Mouse (Mus musculus) ovary, postnatal 14 days (tissue): ENCODE measurements at regions not wholly inside any gene's neighbourhood (a gene's known extent, or its start where the extent isn't known, plus 50 kb on each side); places are given as distances from the start of the nearest gene placed in this dataset.

ENCODE experiments used
- DNase-seq: peaks from one replicate; pipeline ENCODE4 v3.0.0; 2022; ENCODE audit warnings: low spot score

GRCm38 (mm10) chr14:104827404-104827803 lies 305.0 kb upstream of the Rnf219 start:
- no peak for DNase-seq

DNA sequence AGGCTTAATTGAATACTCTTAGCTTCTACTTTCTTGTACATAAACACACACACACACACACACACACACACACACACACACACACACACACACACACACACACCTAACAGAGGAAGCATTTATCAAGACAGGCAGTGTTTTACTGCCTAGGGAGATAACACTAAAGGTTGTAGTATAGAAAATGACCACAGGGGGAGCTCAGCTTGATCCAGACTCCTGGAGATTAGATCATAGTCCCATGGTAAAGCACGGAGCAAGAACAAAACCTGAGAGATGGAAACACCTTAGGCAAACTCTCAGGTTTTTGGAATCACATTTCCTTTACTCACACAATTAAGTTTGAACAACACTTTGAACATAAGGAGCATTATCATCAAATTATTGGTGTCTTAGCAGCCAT lies 302.5 kb upstream of the Rnf219 start:
- DNase-seq = no peak

DNA sequence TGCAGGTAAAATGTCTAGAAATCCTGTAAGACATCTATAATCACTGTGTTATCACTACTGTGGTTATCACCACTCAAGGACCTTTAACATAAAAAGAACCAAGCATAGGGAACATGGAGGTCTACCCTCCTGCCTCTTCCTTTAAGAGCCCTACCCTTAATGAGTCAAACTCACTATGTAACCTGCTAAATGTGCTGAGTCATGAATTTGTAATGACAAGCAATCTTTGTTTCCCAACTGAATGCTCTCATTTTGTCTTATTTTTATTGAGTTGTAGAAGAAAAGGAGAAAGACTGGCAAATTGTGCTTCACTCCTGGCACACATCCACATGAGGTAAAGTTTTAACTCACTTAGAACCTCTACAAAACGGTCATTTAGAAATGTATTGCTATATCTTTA lies 301.8 kb upstream of the Rnf219 start:
- DNase-seq = no peak

DNA sequence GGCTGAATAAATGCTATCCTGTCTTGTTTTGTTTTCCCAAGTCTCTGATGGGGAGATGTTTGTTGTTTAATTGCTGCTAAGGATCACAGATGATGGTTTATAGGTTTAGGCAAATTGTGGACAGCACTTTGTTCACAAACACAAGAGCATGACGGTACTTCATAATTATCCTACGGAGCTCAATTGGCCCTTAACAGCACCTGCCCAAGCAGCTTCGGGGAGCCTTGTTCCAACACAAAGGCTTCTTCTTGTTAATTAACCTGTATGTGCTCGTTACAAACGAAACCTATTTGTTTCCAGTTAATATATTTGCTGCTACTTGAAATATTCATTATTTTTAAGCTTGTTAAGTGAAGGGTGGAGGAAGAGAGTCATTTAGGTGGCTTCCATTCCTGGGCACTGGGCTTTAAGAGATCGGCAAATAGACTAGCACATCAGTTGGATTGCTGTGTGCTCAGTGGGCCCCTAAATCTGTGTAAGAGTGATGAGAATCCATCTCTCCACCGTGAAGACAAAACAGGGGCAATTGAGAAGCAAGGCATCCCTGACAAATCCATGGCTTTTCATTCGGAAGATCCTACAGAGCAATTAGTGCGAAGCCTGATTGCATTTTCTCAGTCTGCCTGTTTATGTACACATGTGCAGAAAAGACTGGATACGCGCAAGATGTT lies 299.6 kb upstream of the Rnf219 start:
- DNase-seq = no peak

GRCm38 (mm10) chr14:104819106-104819505 lies 296.7 kb upstream of the Rnf219 start:
- DNase-seq = no peak

- peak; percentile 53 for DNase-seq
Measured at GRCm38 (mm10) chr14:104813977-104814584, 291.6 kb upstream of the Rnf219 start.

- no peak for DNase-seq
Measured at GRCm38 (mm10) chr14:104812006-104812405, 289.6 kb upstream of the Rnf219 start.

DNA sequence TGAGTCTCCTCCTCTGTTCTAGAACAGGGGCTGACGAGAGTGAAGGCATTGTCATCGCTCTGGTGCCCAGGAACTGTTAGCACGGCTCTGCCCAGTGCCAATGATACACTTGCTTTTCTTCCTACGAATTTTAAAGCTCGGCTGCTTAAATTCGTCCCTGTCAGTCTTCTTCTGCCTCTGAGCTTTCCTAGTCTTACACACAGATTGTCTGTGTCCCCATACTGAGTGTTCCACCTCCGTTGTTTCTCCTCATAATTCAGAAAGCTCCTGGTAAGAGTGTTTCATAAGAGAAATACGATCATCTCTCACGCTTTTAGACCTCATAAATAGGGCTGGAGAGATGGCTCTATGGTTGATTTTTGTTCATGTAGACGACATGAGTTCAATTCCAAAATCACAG lies 282.9 kb upstream of the Rnf219 start:
- no peak for DNase-seq

DNA sequence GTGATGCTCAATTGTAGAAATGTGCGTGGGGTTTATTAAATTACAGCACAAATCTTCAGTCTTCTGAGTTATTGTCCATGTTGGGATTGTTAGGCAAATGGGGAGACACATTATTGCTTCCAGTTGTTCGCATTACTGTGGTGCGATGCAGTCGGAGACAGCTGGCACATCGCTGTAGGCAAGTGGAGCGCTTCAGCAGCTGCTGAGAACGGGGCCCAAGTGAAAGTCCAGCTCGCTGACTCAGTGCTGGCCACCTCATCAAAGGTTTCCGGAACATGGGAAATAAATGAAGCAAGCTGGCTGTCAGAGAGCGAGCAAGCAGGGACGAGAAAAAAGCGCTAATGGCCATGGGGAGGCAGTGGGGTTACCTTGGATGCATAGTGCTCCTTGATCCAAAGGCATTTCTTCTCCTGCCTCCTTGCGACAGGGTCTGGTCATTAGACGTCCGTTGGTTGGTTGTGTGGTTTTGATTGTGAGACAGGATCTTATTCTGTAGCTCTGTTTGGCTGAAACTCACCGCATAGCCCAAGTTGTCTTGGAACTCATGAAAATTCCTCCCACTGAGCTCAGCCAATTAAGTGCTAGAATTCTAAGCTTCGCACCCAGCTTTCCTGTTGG lies 274.0 kb upstream of the Rnf219 start:
- no peak for DNase-seq

DNA sequence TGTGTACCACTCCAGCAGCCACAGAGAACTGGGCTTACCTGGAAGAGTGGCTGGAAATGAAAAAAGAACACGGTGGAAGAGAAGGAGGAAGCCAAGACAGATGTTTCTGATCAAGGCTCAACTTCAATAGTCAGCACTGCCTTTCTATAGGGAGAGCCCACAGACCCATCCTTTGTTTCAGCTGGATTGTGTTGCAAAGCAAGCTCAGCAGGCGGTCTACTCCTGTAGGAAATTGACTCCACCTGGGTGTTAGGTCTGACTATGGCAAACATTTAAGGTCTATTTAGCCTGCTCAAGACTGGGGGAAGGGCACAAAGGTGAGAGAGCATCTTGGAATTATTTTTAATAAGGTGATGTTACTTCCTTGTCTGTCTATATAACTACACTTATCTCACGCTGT lies 266.9 kb upstream of the Rnf219 start:
- no peak for DNase-seq

- DNase-seq = no peak
Measured at GRCm38 (mm10) chr14:104785066-104785465, 262.6 kb upstream of the Rnf219 start.

GRCm38 (mm10) chr14:104769938-104770337 lies 247.5 kb upstream of the Rnf219 start:
- DNase-seq = no peak

DNA sequence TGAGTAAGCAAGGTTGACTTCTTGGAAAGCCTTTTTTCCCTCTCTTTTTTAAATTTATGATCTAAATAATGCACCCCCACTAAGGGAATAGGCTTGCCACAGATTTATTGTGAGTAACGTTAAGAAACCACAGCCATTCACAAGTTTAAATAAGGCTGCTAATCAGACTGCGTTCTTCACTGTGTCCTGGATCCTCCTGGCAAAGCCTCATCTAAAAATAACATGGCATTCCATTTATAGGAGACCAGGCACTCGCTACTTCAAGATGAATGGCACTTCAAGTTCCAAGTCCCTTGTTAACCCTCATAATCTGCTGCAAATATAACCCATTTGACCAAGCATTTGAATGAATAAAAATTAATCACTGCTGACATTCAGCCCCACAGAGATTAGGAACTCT lies 211.8 kb upstream of the Rnf219 start:
- DNase-seq = no peak

DNA sequence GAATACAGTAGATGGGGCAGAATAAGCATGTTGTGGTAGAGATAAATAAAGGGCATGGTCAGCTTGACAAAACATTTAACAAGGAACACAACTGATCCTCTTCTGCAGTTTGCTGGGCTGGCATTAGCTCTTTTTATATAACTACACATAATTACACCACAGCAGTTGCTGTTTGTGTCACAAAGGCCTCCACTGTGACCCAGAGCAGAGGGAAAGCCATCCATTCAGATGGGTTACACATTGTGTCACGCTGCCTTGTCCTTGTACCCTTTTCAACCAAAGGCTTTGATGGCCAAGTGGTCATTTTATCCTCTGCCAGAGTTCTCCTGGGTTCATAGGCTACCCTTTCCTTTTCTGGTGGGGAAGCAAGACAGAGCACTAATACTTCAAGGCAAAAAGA lies 209.6 kb upstream of the Rnf219 start:
- DNase-seq = no peak

- no peak for DNase-seq
Measured at GRCm38 (mm10) chr14:104731319-104731995, 209.0 kb upstream of the Rnf219 start.

DNA sequence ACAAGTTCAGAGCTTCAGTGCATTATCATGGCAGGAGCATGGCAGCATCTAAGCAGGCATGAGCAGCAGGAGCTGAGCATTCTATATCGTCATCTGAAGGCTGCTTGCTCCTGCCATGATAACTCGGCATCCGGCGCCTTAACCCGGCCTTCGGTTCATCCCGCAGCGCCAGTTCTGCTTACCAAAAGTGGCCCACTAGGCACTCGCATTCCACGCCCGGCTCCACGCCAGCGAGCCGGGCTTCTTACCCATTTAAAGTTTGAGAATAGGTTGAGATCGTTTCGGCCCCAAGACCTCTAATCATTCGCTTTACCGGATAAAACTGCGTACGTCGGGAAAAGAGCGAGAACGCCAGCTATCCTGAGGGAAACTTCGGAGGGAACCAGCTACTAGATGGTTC lies 193.2 kb upstream of the Rnf219 start:
- DNase-seq = peak; percentile 95

DNA sequence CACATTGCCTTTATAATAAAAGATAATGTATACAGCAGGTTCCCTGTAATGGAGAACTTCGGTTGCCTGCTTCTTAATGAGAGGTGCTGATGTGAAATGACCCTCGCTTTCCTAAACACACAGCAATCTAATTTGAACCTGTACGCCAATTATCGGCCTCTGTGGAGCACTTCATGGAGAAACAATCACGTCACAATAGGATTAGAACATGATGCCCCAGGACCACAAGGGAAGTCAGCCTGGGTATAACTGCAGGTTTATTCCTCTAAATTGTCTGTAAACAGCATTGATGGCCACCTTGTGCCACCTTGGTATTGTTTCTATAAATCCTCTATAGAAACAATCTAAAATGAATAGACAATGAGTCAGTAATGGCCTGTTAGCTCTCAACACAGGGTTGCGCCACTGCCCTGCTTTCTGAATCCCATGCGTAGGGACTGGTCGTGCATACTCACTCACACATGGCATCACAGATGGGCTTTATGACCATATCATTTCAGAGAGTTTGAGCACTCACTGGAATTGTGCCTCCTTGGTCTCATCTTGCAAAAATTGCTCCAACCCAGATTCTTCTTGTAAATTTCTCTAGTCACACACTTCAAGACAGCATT lies 179.9 kb upstream of the Rnf219 start:
- no peak for DNase-seq

DNA sequence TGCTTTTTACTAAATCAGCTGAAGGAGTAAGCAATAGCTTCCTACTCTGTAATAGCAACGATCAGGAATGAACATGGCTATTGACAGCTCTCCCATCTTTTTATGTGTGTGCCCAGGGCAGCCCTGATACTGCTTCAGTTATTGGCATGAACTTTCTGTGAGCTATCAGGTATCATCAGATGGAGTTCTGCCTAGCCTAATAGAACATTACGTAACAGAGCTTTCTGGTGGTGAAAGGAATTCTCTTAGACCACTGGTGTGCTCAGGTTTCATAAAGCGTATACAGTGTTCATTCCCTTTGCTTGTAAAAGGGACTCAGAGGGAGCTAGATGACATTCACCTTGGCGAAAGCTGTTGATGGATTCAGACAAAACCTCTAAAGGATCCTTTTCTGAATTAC lies 176.5 kb upstream of the Rnf219 start:
- DNase-seq = no peak

DNA sequence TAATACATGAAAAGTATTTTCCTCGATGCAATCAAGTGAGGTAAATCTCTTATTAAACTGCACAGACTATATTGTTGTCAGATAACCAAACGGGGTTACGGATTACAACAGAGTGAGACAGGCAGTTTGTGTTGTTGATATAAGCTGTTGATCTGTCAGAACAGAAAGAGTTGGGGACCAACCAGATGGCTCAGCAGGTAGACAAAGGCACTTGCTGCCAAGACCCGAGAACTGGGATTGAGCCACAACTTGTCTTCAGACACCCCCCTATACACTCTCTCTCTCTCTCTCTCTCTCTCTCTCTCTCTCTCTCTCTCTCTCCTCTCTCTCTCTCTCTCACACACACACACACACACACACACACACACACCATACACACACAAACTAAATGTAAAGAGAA lies 172.7 kb upstream of the Rnf219 start:
- no peak for DNase-seq

DNA sequence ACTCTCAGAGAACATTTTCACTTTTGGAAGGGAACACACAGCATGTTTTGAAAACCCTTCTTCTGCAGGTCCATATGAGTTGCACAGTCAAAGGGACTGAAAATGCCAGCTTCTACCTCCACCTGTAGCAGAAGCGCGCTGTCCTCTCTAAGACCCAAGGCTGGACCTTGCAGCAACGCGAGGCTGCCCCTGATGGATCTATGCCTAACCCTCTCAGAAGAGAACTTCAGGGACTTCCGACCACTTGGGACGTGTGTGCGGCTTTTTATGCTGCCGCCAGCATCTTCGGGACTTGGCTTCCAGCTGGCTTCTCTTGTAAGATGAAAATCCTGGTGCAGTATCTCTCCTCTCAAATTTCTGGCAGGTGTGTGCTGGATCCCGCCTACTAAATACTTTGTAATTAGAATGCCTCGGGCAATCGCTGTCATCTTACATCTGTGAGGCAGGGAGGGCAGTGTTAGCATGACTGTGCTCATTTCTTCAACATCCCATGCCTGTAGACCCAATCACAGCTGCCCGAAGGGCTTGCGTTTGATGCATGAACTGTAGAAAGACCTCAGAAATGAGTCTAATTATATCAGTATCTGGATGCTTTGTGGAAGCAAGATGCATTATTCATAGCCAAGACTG lies 171.8 kb upstream of the Rnf219 start:
- no peak for DNase-seq

- DNase-seq = no peak
Measured at GRCm38 (mm10) chr14:104692616-104693015, 170.2 kb upstream of the Rnf219 start.

GRCm38 (mm10) chr14:104688440-104688839 lies 166.0 kb upstream of the Rnf219 start:
- no peak for DNase-seq
